Mouse (Mus musculus): ENCODE results near the gene Gata2. TPM values are rescaled to one million over a fixed set of nuclear protein-coding genes. Genes with fewer than 3 reads are reported as not detected.

Gene Gata2
- total RNA-seq, 2 experiments from 2014 or later = 2.6 to 3.1 TPM

DNA sequence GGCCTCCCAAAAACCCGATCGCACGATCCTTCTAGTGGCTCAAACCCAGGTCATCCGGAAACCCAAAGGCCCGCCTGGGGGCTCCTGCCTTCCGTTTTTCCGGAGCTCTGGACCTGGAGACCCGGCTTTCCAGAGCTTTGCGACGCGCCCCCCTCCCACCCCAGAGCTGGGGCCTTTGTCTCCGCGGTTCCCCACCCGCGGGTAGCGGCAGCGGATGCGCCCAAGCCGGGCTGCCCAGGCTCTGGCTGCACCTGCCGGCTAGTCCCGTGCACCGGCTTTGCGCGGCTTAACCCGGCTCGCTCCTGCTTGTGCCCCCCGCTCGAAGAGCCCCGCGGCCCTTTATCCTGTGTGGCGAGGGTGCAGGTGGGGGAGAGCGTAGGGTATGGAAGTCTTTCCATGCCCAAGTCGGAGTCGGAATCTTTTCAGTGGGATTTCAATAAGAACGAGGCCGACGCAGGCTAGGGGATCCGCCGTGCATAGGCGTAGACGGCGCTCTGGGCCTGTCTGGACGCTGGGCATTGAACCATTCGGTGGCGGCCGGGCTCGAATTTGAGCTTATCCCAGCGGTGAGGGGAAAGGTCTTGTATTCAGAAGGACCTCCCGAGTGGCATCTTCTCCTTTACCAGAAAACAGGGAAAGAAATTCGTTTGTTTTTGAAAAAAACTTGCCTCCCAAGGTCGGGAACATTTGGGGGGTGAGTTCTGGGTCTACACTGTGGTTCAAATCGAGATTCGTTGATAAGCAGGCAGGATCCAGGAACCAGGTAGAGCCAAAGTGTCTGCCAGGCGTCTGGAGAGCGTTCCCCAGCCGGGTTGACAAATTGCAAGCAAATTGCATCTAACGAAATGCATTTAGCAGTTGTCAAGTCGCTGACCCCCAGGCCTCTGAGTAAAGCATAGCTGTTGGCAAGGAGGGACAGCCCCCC, 624 bp downstream of the Gata2 start:
- intact Hi-C loops (cut with DNase I) = loop anchor here (10.0 kb wide), 1 partner anchor 300 kb away; no protein-coding TSS in a partner anchor
- no peak for DNase-seq

- DNase-seq = no peak
- intact Hi-C loops (cut with DNase I) = loop anchor here (10.0 kb wide), 1 partner anchor 300 kb away; no protein-coding TSS in a partner anchor
These were observed 1.3 kb downstream of the Gata2 start for GRCm38 (mm10) chr6:88194978-88195325.

GRCm38 (mm10) chr6:88196054-88196732, 2.5 kb downstream of the Gata2 start:
- no peak for DNase-seq
- intact Hi-C loops (cut with DNase I) = loop anchor here (10.0 kb wide), 1 partner anchor 299 kb away; no protein-coding TSS in a partner anchor

DNA sequence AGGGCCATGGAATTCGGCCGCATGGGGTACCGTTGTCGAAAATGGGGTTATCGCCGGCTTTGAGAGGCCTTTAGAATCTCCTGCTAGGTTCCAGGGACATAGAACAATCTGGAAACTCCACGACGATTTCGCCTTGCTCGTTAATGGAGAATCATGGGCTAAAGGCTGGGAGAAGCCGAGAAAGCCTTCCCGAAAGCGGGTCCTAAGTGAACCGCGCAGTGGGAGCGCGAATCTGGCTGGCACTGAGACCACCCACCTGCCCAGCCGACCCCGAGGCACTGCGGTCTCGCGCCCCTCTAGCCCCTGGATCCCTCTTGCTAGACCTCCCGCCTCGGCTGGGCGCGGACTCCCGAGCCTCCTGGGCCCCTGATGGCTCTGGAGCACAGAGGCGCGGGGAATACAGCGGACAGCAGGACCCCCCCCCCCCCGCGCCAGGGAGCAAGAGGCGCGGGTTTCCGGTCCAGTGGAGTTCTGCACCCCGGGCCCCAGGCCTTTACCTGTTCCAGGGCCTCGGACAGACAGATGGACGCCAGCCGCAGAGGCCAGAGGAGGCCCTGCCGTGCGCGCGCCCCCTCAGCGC, 3.1 kb downstream of the Gata2 start:
- intact Hi-C loops (cut with DNase I) = loop anchor here (10.0 kb wide), 1 partner anchor 298 kb away; no protein-coding TSS in a partner anchor
- no peak for DNase-seq

DNA sequence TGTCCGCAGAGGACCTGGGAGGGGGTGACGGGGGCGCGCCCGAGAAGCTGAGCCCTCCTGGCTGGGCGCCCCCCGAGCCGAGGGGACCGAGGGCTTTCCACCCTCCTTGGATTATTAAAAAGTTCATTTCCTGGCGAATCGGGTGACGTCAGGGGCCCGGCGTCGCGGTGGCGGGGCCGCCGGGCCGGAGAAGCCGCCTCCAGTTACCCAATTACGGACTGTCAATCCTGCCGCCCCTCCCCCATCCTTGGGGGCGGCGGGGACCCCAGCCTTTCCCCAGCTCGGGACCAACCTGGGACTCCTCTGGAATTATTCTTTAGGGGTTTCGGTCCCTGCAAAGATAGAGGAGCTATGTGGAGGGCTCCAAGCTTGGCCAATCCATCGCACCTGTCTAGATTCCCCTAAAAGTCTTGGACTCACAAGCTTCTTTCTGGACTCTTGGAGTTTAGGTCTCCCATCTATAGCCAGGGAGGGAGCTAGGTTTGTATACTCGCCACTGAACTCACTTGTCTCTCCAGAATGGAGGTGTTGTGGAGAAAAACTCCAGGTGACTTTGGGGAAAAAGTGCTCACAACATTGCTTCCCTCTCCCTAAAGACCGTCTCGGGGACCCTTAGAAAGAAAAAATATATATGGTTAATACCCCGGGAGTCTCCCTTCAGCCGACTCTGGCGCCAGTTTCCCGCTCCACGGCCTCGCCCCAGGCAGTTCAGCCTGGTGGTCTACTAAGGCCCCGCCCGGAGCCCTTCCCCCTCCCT, 3.8 kb downstream of the Gata2 start:
- DNase-seq = no peak
- intact Hi-C loops (cut with DNase I) = loop anchor here (10.0 kb wide), 1 partner anchor 297 kb away; no protein-coding TSS in a partner anchor

DNA sequence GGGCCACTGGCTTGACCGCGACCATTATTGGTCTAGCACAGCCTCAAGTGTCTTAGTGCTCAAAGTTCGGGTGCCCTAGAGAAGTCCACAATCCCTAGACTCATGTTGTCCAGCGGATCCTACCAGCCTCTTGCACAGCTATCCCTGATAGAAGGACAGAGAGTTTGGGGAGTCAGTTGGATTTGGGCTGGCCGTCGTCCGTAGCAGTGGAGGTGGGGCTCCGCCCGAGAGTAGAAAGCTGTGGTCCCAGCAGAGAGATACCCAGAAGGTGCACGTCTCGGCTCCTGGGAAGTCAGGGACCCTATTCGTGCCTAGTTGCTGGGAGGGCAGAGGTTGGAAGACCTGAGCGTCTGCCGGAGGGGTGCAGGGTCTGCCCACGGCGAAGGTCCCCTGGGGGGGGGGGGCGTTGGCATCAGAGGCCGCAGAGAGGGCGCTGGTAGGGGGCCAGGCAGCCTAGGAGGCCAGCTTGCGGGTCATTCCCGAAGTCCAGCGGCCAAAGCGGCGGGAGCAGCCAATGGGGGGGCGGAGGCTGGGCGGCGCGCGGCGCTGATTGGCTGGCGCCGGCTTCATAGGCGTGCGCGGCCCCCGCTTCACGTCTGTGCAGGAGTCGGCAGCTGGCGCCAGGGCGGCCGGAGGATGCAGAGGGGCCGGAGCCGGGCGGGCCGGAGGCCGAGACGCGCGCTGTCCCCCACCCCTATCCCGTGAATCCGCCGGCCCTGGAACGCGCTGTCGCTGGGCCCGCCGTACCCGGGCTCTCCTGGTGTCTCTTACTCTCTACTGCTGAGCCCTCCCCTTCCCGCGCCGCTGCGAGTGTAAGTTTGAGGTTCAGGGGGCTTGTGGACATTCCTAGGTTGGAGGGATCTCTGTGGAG, 4.6 kb downstream of the Gata2 start:
- peak; percentile 50 for DNase-seq
- intact Hi-C loops (cut with DNase I) = loop anchor here (10.0 kb wide), 1 partner anchor 296 kb away; no protein-coding TSS in a partner anchor

DNA sequence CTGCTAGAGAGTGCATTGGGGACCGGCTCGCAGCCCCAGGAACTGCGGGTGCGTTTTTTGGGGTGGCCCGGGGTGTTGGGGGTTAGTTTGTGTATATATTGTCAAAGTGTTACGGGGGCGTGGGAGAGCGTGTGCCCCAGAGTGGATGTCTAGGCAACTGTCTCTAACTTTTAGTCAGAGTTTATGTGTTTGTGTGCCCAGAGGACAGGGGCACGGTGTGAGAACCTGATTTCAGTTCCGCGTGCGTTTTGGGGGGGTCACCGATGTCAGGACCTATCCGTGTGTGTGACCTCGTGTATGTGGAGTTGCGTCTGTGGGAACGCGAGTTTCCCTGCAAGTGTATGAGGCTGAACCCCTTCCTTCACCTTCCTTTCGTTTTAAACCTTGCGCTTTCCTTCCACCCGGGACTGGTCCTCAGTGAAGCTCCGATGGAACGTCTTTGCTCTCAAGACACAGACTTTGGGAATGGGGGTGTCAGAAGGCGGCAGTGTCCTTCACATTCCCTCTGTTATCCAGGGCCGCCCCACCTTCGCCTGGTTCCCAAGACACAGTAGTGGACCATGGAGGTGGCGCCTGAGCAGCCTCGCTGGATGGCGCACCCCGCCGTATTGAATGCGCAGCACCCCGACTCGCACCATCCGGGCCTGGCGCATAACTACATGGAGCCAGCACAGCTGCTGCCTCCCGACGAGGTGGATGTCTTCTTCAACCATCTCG, 5.5 kb downstream of the Gata2 start:
- intact Hi-C loops (cut with DNase I) = loop anchor here (10.0 kb wide), 1 partner anchor 296 kb away; no protein-coding TSS in a partner anchor
- no peak for DNase-seq

DNA sequence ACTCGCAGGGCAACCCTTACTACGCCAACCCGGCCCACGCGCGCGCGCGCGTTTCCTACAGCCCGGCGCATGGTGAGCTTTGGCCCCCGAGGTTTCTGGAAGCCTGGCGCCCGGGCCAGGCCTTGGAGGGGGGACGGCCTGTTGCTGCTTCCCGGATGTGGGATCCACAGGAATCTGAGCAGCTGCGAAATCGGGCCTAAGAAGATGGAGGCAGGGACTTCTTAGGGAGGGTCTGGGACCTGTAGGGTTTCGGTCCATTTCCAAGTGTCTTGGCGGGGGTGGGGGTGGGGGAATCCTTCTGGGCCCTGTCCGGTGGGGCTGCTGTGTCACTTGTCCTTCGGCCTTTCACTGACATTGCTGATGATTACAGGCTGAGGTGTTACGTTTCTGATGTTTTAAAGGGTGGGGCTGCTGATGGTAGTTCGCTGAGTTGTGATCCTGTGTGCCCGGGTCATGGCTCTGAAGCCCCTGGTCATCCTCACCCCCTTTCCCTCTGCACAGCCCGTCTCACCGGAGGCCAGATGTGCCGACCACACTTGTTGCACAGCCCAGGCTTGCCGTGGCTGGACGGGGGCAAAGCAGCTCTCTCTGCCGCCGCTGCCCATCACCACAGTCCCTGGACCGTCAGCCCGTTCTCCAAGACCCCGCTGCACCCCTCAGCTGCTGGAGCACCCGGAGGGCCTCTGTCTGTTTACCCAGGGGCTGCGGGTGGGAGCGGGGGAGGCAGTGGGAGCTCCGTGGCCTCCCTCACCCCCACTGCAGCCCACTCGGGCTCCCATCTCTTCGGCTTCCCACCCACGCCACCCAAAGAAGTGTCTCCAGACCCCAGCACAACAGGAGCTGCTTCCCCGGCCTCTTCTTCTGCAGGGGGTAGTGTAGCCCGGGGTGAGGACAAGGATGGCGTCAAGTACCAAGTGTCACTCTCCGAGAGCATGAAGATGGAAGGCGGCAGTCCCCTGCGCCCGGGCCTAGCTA, 6.3 kb downstream of the Gata2 start:
- intact Hi-C loops (cut with DNase I) = loop anchor here (10.0 kb wide), 1 partner anchor 295 kb away; no protein-coding TSS in a partner anchor
- DNase-seq = no peak

DNA sequence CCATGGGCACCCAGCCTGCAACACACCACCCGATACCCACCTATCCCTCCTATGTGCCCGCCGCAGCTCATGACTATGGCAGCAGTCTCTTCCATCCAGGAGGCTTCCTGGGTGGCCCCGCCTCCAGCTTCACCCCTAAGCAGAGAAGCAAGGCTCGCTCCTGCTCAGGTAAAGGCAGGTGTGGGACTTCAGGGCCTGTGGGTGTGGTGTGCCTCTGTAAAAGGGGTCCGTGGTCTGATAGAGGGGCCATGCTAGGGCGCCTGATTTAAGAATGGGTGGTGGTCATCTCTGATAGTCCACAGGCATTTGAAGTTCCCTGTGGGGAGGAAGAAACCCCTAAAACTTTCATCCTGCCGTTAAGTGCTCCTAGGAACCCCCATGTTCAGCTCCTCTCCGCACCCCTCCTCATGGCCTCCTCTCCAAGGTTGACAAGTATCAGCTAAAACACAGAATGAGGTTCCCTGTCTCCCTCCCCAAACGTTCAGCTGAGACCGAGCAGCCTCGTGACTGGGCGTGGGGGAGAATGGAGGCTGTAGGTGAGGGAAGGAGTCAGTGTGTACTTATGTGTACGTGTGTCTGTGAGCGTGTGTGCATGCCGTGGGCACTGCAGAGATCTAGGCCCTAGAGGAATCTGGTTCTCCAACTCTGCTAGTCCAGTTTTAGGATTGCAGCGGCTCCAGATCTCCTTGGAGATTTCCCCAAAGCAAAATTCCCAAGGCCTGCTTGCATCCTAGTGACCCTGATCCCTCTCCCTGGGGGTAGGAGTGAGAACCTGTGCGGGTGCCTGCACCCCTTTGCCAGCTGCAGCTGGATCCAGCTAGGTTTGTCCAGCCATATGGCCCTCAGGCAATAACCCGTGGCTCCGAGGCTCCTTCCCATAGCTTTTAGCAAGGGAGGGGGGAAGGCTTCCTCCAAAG, 7.3 kb downstream of the Gata2 start:
- intact Hi-C loops (cut with DNase I) = no loop called here
- DNase-seq = no peak

- intact Hi-C loops (cut with DNase I) = no loop called here
- no peak for DNase-seq
These were observed 8.4 kb downstream of the Gata2 start for GRCm38 (mm10) chr6:88201926-88202700.

DNA sequence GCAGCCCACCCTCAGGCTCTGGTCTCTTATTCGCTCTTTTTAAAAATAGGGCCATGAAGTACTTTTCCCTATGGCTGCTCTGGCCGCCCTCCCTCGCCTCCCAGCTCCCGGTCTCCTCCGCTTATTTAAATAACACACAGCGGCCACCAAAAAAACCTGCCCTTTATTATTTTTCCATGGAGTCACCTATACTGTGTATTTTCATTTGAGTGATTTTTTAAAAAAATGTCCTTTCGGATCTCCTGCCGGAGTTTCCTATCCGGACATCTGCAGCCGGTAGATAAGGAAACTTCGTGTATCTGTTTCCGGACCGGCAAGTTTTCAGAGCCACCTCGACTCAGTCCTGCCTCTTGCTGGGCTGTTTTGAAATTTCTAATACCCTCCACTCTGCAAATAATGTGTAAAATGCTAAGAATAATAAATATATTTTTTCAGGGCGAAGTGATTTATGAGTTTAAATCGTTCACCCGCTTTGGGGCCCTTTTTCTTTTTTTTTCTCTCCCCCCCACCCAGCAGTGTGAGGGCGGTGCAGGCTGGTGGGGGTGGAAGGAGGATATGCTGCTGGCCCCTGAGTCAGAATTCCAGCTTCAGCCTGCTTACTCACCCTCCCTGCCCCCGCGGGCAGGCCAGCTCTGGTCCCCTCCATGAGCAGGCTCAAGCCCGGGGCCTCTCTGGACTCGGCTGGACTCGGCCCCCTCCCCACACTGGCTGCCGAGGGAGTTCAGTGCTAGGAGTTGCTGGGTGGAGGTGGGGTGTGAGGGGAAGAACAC, 9.4 kb downstream of the Gata2 start:
- intact Hi-C loops (cut with DNase I) = no loop called here
- no peak for DNase-seq

DNA sequence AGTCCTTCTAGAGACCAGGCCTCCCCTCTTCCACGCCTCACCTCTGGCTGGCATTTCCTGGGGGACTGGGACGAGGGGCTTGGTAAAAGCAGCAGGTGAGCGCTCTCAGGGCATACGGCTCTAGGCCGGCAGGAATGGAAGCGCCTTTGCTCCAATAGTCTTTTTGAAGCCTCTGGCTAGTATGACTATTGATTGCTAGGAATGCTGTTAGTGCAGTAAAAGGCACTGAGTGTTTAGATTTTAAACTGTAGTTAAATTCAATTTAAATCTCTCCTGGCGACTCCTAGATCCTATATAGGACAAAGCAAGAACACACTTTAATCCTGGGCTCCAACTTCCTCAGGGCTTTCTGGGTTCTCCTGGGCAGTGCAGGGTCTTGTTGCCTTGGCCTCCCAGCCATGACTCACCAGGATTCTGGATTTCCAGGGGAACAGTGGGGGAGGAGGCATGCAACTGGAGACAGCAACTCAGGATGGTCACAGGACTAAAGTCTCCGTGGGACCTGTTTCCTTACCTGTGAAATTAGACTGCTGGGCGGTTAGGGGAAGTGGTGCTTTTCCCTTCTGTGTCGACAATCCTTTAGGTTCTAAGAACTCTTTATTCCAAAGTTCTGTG, 10.2 kb downstream of the Gata2 start:
- intact Hi-C loops (cut with DNase I) = no loop called here
- DNase-seq = no peak

GRCm38 (mm10) chr6:88204531-88205385, 11.1 kb downstream of the Gata2 start:
- intact Hi-C loops (cut with DNase I) = no loop called here
- no peak for DNase-seq

DNA sequence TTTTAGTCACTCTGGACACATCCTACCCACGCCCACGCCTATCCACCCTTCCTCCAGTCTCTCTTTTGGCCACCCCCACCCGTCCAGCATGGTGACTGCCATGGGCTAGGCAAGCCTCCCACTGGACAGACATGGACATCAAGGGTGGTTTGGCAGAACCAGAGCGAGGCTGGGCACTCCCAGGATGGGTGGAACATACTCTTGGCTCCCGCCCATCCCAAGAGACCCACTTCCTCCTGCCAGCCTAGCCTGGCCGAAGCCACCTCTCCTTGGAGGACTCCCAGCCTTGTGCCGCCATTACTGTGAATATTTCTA, 11.7 kb downstream of the Gata2 start:
- intact Hi-C loops (cut with DNase I) = no loop called here
- DNase-seq = peak; percentile 56

Data from left cerebral cortex, postnatal 4 days (tissue).